Mouse (Mus musculus) lung, embryonic 15.5 days (tissue): ENCODE data around the gene Sgf29. TPM values are rescaled to one million over a fixed set of nuclear protein-coding genes. Genes with fewer than 3 reads are reported as not detected.

Experiments used
- ATAC-seq: fragments of 200-750 bp; cut with Nextera tagmentation; 2 replicates; pipeline ENCODE4 v1.8.0; 2017; ENCODE audit warnings: moderate number of reproducible peaks, borderline replicate concordance; ENCODE audit not compliant: low FRiP score, low TSS enrichment; ENCODE audit errors: extremely low read depth
- H3K27ac ChIP-seq: fragments of 300-500 bp; sonication (generic); 2 replicates; pipeline ENCODE4 v1.5.1; 2015; ENCODE audit warnings: moderate library complexity, mild to moderate bottlenecking, inconsistent platforms
- H3K27me3 ChIP-seq: fragments of 300-500 bp; sonication (generic); 2 replicates; pipeline ENCODE4 v1.6.1; 2015; ENCODE audit warnings: inconsistent platforms
- H3K36me3 ChIP-seq: fragments of 300-500 bp; sonication (generic); 2 replicates; pipeline ENCODE4 v1.6.1; 2015; ENCODE audit warnings: inconsistent platforms
- H3K4me1 ChIP-seq: fragments of 300-500 bp; sonication (generic); 2 replicates; pipeline ENCODE4 v1.6.1; 2015; ENCODE audit warnings: inconsistent platforms
- H3K4me2 ChIP-seq: fragments of 300-500 bp; sonication (generic); 2 replicates; pipeline ENCODE4 v1.6.1; 2015; ENCODE audit warnings: inconsistent platforms, mild to moderate bottlenecking, moderate library complexity
- H3K4me3 ChIP-seq: fragments of 300-500 bp; sonication (generic); 2 replicates; pipeline ENCODE4 v1.5.1; 2015; ENCODE audit warnings: mild to moderate bottlenecking, inconsistent platforms
- H3K9ac ChIP-seq: fragments of 300-500 bp; sonication (generic); 2 replicates; pipeline ENCODE4 v1.6.1; 2015; ENCODE audit warnings: inconsistent platforms
- H3K9me3 ChIP-seq: fragments of 300-500 bp; sonication (generic); 2 replicates; pipeline ENCODE4 v1.6.1; 2016; ENCODE audit warnings: inconsistent platforms
- whole genome bisulfite sequencing: fragments of 180-500 bp; shearing (Covaris S2); methylation state at CpG from one replicate; pipeline ENCODE4 v1.1.7; 2015; 5-methylcytosine and 5-hydroxymethylcytosine counted together
- polyA plus RNA-seq: library from polyadenylated mRNA; unstranded; fragments of >200 nt; fragmentation: Nextera tagmentation; extraction: Ambion mirVana; gene quantifications from 2 replicates; pipeline ENCODE4 v1.2.1, GENCODE M21; 2015

The Sgf29 gene
- polyA plus RNA-seq, result 47.3 and 54.9 TPM in 2 replicates

DNA sequence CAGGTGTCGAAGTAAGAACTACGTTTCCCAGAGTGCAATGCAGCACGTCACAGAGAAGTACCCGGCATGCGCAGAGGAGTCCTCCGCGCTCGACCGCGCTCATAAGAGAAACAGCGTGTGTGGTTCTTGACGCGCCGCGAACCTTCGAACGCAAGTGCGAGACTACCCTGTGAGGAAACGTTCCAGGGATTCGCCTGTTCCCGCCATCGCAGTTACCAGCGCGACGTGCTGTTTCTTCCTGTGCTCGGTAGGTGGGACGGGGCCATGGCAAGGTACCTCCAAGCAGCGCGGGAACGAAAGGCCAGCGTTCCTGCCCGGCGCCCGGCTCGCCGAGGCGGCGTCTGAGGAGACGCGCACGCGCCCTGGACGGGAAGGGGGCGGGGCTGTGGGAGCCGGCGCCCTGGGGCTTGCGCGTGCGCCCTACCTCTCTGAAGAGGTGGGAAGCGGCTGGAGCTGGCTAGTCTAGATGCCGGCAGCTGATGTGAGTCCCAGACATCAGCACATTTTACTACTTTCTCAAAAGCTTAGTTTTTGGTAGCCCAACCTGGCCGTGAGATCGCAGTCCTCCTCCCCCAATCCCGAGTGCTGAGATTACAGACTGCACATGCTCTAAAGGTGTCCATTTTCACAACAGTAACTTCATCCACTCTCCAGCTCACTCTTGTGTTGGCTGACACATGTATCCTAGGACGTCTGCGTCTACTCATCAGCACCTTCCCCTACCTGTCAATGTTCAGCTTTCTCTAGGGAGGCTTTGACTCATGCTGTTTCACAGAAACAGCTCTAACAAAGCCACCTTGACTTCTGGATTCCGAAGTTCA lies at the start of gene Sgf29:
TSS of gene Sgf29 (plus strand) at position 79 of the 821 bp plus-strand sequence.
- Histone ChIP-seq H3K27ac (peak within 1 kb of the TSS; percentile 93), H3K4me3 (peak within 1 kb of the TSS; percentile 61), H3K4me1 (peaks cover 17% of the 10 kb centered on the region; the same call in 1 of the 2 replicates), H3K27me3 (no peaks in the 10 kb centered on the region), H3K4me2 (peak within 1 kb of the TSS; percentile 61), H3K9me3 (no peaks in the 10 kb centered on the region), H3K9ac (peak within 1 kb of the TSS; percentile 59), H3K36me3 (no peaks in the 10 kb centered on the region)
- ATAC-seq, result peak; percentile 97
- WGBS, result 1% methylated on average over 57 of the region's 57 CpGs

DNA sequence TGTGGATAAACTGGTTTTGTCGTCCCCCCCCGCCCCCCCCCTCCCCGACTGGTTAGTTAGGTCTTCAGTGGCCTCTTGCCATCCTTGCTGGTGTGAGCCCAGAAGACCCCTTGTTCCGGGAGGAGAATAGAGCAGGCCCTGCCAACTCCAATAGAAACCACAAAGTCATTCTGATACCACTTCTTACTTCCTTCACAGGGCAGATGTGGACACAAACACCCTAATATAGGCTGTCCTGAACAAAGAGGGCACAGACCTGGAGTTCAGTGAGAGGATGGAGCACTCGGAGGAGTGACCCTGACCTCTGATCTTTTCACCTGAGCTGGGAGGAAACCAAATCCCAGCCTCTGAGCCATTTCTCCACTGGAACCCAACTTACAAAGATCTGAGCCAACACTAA lies 47.2 kb upstream of the Sgf29 start:
- no peaks in the 10 kb centered on the region for H3K9me3 ChIP-seq
- no peak overlapping the region for H3K4me3 ChIP-seq
- H3K4me2 ChIP-seq, result no peak overlapping the region
- ATAC-seq, result no peak
- 32% methylated on average over 5 of the region's 5 CpGs for WGBS
- no peak overlapping the region for H3K27ac ChIP-seq
- peaks cover 7% of the 10 kb centered on the region; the same call in 1 of the 2 replicates for H3K4me1 ChIP-seq
- H3K36me3 ChIP-seq, result no peaks in the 10 kb centered on the region
- H3K27me3 ChIP-seq, result no peaks in the 10 kb centered on the region
- no peak overlapping the region for H3K9ac ChIP-seq

DNA sequence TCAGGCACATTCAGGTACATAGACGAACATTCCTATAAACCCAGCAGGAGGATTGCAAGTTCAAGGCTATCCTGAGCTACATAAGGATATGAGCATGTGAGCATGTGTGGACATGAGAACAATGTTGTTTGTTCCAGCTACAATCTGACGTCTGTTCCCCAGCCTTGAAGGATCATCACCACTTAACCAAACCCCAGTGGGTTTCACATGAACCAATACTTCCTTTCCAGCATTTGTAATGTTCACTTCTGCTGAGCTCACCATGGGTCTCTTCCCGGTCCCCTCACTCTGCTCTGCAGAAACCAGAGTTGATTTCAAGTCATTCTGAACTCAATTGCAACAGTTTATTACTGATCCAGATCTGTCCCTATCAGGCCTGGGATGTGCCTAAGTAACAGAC lies 46.5 kb upstream of the Sgf29 start:
- H3K27me3 ChIP-seq, result no peaks in the 10 kb centered on the region
- no peaks in the 10 kb centered on the region for H3K36me3 ChIP-seq
- 74% methylated on average over 3 of the region's 3 CpGs for WGBS
- no peak overlapping the region for H3K27ac ChIP-seq
- no peaks in the 10 kb centered on the region for H3K9me3 ChIP-seq
- no peak overlapping the region for H3K4me2 ChIP-seq
- peaks cover 13% of the 10 kb centered on the region for H3K4me1 ChIP-seq
- no peak for ATAC-seq
- H3K9ac ChIP-seq, result no peak overlapping the region
- no peak overlapping the region for H3K4me3 ChIP-seq

DNA sequence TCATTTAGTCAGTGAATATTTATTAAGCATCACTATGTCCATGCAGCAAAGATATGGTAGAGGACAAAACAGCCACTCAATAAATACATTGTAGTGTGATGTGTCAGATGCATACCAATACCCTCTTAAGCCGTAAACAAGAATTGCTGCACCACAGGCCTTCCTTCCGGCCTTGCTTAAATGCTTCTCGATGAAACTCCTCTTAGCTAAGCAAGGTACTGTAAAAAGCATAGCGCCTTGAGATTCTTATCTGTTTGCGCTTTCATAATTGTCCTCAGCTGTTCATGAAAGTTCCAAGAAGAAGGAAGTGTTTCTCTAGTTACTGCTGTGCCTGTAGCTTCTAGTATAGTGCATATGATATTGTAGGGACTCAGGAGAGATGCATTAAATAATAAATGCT lies 42.5 kb upstream of the Sgf29 start:
- no peak overlapping the region for H3K4me2 ChIP-seq
- peaks cover 13% of the 10 kb centered on the region for H3K4me1 ChIP-seq
- no peak overlapping the region for H3K9ac ChIP-seq
- H3K36me3 ChIP-seq, result no peaks in the 10 kb centered on the region
- no peaks in the 10 kb centered on the region for H3K27me3 ChIP-seq
- 63% methylated on average over 5 of the region's 5 CpGs for WGBS
- no peak for ATAC-seq
- no peaks in the 10 kb centered on the region for H3K9me3 ChIP-seq
- H3K4me3 ChIP-seq, result no peak overlapping the region
- H3K27ac ChIP-seq, result peak overlapping the region; percentile 23; the same call in 1 of the 2 replicates

DNA sequence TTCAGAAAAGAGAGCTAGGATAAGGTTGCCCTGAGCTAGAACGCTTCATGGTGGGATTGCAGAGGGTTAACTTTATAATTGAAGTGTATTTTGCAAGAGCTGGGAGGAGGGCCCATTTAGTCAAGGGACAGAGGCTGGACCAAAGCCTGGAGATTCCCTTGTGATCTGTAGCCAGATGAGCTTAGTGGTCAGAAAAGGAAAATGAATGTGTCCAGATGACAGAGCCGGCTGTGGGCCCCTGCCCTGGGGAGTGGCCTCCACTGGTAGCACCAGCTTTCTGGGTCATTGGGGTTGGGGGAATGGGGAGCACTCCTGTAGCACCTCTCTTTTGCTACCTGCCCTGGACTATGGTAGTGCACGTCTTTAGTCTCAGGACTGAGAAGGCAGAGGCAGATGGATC lies 42.0 kb upstream of the Sgf29 start:
- no peaks in the 10 kb centered on the region for H3K27me3 ChIP-seq
- no peaks in the 10 kb centered on the region for H3K36me3 ChIP-seq
- no peak overlapping the region for H3K9ac ChIP-seq
- no peaks in the 10 kb centered on the region for H3K9me3 ChIP-seq
- no peak overlapping the region for H3K4me3 ChIP-seq
- WGBS, result 46% methylated on average over 3 of the region's 3 CpGs
- ATAC-seq, result peak; percentile 80; the same call in 1 of the 2 replicates
- H3K27ac ChIP-seq, result peak overlapping the region; percentile 23; the same call in 1 of the 2 replicates
- no peak overlapping the region for H3K4me2 ChIP-seq
- H3K4me1 ChIP-seq, result peaks cover 13% of the 10 kb centered on the region

DNA sequence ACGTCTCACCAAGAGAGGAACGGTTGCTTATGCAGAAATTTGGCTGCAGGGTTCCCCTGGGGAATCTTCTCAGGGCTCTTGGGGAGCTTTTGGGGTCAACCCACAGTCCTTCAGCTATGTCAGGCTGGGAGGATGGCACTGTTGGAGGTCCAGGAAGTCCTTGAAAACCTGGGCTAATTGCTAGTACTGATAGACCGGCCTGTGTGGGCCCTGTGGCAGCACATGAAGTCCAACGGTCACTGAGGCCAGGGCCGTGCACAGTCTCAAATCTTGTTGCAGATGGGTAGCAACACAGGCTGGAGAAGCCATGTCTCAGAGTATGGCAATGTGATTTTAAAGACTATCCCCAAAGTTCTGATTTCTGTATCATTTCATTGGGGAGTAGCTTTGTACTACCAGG lies 41.3 kb upstream of the Sgf29 start:
- H3K27me3 ChIP-seq, result no peaks in the 10 kb centered on the region
- no peak overlapping the region for H3K4me3 ChIP-seq
- H3K36me3 ChIP-seq, result no peaks in the 10 kb centered on the region
- H3K9me3 ChIP-seq, result no peaks in the 10 kb centered on the region
- H3K9ac ChIP-seq, result no peak overlapping the region
- no peak overlapping the region for H3K27ac ChIP-seq
- ATAC-seq, result no peak
- peaks cover 13% of the 10 kb centered on the region for H3K4me1 ChIP-seq
- WGBS, result 79% methylated on average over 5 of the region's 5 CpGs
- H3K4me2 ChIP-seq, result no peak overlapping the region

DNA sequence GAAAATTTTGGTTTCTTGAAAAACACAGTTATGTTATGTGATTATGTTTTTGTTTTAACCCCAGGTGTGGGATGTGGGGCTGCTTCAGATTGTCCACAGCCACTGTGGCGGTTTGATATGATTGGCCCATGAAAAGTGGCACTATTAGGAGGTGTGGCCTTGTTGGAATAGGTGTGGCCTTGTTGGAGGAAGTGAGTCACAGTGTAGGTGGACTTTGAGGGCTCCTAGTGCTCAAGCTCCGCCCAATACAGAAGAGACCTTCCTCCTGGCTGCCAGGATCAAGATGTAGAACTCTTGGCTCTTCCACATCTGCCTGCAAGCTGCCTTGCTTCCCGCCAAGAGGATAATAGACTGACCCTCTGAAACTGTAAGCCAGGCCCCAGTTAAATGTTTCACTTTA lies 36.4 kb upstream of the Sgf29 start:
- Histone ChIP-seq H3K9me3 (no peaks in the 10 kb centered on the region), H3K4me1 (no peaks in the 10 kb centered on the region), H3K27me3 (no peaks in the 10 kb centered on the region), H3K4me3 (no peak overlapping the region), H3K9ac (no peak overlapping the region), H3K4me2 (no peak overlapping the region), H3K36me3 (no peaks in the 10 kb centered on the region), H3K27ac (no peak overlapping the region)
- ATAC-seq, result no peak
- 72% methylated on average over 3 of the region's 3 CpGs for WGBS

DNA sequence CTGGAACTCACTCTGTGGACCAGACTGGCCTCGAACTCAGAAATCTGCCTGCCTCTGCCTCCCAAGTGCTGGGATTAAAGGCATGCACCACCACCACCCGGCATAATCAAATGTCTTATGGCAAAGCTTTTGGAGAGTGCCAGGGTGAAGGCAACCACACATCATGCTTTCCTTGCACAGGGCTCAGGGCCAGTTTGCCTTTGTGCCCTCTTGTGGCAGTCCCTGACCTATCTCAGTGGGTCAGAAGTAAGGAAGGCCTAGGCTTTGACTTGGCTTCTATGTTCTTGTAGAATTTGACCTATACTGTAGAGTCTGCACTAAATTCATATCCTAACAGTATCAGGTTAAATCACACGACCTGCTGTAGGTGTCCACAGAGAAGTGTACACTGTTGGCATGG lies 32.4 kb upstream of the Sgf29 start:
- Histone ChIP-seq H3K9me3 (no peaks in the 10 kb centered on the region), H3K27me3 (no peaks in the 10 kb centered on the region), H3K4me2 (no peak overlapping the region), H3K9ac (no peak overlapping the region), H3K4me1 (peaks cover 6% of the 10 kb centered on the region; the same call in 1 of the 2 replicates), H3K36me3 (no peaks in the 10 kb centered on the region), H3K4me3 (no peak overlapping the region), H3K27ac (no peak overlapping the region)
- WGBS, result 63% methylated on average over 3 of the region's 3 CpGs
- ATAC-seq, result no peak

DNA sequence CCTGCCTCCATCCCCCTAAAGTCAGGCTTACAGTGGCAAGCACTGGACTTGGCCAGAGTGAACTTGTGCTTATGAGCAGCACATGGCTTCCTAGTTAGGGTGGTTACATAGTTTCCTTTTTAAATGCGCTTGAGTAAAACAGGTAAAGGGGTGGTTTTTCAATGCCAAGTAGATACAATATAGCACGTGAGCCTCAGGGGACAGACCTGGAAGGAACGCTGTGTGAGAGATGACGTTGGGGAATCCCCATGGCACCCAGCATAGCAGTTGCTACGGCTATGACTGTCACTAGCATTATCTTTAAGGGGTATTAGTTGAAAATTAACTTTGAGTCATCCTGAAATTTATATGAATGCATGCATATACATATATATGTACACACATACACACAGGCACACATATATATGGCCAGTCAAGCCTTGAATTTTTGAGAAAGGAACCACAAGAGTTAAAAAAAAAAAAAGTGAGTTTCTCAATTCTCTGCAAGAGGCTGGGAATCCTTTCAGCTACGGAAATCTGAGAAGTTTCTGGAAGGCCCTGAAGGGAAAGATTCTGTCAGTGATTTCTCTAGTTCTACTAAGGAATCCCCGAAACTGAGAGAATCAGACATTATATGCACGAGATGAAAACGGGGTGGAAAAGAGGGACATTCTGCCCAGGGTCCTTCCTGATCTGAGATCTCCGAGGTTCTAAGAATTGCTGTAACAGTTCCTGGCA lies 29.4 kb upstream of the Sgf29 start:
- ATAC-seq, result no peak
- H3K36me3 ChIP-seq, result no peaks in the 10 kb centered on the region
- H3K9me3 ChIP-seq, result no peaks in the 10 kb centered on the region
- H3K27me3 ChIP-seq, result no peaks in the 10 kb centered on the region
- 69% methylated on average over 10 of the region's 10 CpGs for WGBS
- H3K9ac ChIP-seq, result no peak overlapping the region
- H3K4me3 ChIP-seq, result no peak overlapping the region
- no peak overlapping the region for H3K27ac ChIP-seq
- H3K4me1 ChIP-seq, result peaks cover 10% of the 10 kb centered on the region
- no peak overlapping the region for H3K4me2 ChIP-seq

DNA sequence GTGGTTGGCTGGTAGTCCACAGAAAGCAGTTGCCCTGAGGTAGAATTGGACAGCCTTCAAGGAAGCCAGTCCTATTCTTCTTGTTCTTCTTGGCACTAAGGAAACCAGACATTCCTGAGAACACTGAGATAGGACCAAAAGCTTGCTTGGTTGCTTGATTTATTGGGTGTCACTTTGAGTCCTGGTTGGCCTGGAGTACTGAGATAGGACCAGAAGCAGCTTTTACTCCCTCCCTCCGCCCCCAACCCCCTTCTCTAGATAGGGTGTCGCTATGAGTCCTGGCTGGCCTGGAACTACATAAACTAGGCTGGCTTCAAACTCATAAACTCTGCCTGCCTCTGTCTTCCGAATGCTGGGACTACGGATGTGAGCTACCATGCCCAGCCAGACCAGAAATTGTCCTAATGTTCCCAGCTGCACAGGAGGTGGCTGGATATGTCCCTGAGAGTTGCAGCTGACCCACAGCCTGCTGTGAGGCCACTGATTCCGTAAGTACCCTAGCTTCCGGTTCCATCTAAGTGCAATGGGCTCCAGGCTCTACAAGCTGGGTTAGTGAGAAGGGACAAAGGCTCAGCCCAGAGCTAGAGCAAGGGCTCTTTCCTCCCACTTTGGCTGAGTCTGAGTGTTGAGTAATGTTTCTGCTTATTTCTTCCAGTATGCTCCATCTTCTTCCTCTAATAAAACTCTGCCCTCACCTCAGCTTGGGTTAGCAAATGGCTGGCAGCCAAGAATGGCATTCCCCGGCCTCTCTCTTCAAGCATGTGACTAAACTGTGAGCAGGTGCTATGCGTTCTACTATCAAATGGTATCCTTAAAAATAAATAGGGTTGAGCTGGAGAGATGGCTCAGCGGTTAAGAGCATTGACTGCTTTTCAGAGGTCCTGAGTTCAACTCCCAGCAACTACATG lies 27.4 kb upstream of the Sgf29 start:
- no peak overlapping the region for H3K4me3 ChIP-seq
- no peak overlapping the region for H3K4me2 ChIP-seq
- peak overlapping the region; percentile 20; the same call in 1 of the 2 replicates for H3K27ac ChIP-seq

DNA sequence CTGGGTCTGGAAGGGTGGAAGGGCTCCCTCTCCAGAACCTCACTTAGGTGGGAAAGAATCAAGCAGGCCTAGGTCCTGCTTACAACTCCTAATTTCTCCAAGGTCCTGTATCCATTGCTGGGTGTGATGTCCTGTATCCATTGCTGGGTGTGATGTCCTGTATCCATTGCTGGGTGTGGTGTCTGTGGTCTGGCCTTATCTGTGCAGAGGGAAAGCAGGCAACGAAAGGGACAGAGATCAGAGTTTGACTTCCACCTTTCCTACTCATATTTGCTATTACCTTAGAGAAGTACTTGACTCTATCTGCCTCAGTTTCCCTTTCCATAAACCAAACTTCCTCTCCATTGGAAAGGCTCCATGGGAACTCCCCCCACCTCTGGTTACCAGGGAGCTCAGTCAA lies 25.7 kb upstream of the Sgf29 start:
- no peak overlapping the region for H3K27ac ChIP-seq
- H3K9me3 ChIP-seq, result no peaks in the 10 kb centered on the region
- no peak overlapping the region for H3K9ac ChIP-seq
- H3K4me3 ChIP-seq, result no peak overlapping the region
- no peaks in the 10 kb centered on the region for H3K27me3 ChIP-seq
- no peak overlapping the region for H3K4me2 ChIP-seq
- no peaks in the 10 kb centered on the region for H3K36me3 ChIP-seq
- H3K4me1 ChIP-seq, result peaks cover 20% of the 10 kb centered on the region
- WGBS, result 76% methylated on average over 1 of the region's 1 CpGs
- no peak for ATAC-seq

More for the DNA sequence above, 27.4 kb upstream of the Sgf29 start:
- Histone ChIP-seq H3K9ac (no peak overlapping the region), H3K36me3 (no peaks in the 10 kb centered on the region), H3K9me3 (no peaks in the 10 kb centered on the region), H3K4me1 (peaks cover 20% of the 10 kb centered on the region), H3K27me3 (no peaks in the 10 kb centered on the region)
- no peak for ATAC-seq
- WGBS, result 58% methylated on average over 9 of the region's 9 CpGs
